In the genomic region with DNA sequence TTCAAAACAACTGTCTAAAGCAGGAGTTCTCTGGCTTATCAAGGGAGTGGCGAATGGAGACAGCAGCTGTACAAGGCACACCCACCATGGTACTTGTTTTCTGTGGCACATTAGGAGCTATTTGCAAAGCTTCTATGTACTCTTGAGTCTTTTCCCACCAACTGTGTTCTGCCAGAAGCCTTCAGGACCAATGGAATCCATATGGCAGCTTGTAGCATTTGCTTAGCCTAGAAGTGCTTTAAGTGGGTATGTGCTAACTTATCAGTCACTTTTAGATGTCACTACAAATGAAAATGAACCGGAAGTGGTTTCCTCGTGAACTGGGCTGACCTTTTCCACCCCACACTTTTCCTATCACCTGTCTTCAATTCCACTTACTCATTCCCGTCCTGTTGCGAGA, we compare ENCODE assay signal across 14 mouse cellular contexts.
DNase-seq lines count a peak whose midpoint lies in the region; ATAC-seq lines count a peak whose summit lies in the region.
"Had no signal": no experiment of that assay in that cellular context is flagged by ENCODE, and none has a peak within 500 bp of the region (broad histone marks: within the 10 kb centered on the region; RNA-seq: fewer than 3 reads in every experiment).

No protein-coding gene starts in this region.

- H3K4me3 ChIP-seq in midbrain, embryonic 13.5 days (replicated peaks): no peak overlapping the region
- H3K4me3 ChIP-seq: kidney, embryonic 15.5 days; neural tube, embryonic 15.5 days had no signal

- H3K9ac ChIP-seq in midbrain, embryonic 13.5 days (replicated peaks): no peak overlapping the region
- H3K9ac ChIP-seq: kidney, embryonic 15.5 days; neural tube, embryonic 15.5 days had no signal

- WGBS in midbrain, embryonic 13.5 days: 86% methylated on average over 5 of the region's 5 CpGs

- ATAC-seq in midbrain, embryonic 13.5 days: no peak
- ATAC-seq: Patski had no signal

- no peaks in the 10 kb centered on the region for H3K4me1 ChIP-seq in midbrain, embryonic 13.5 days (replicated peaks)

- H3K27ac ChIP-seq in midbrain, embryonic 13.5 days: no peak overlapping the region
- H3K27ac ChIP-seq: kidney, embryonic 15.5 days; neural tube, embryonic 15.5 days had no signal

- intact Hi-C loops in gastrocnemius, postnatal 14 days (cut with DNase I; ENCODE audit: low total_unique reads): no loop called here

- DNase-seq in heart, adult 18-20 months: peak; percentile 40 to 42
- DNase-seq in heart, postnatal 4 days: no peak
- DNase-seq in lung, postnatal 25 days (ENCODE audit: low spot score): peak; percentile 14
- no peak for DNase-seq in lung, adult 18-20 months
- peak; percentile 63 for DNase-seq in brain, adult 2 months (ENCODE audit: low read depth, low spot score)
- peak; percentile 31 for DNase-seq in naive thymus-derived CD4-positive, alpha-beta T cell, adult 2 months (ENCODE audit: low read depth)
- no peak for DNase-seq in gastrocnemius, postnatal 14 days
- DNase-seq: cerebellum, postnatal 10 days; liver; retina, postnatal 1 day had no signal

- peaks cover 15% of the 10 kb centered on the region for H3K36me3 ChIP-seq in midbrain, embryonic 13.5 days

- no peaks in the 10 kb centered on the region for H3K27me3 ChIP-seq in midbrain, embryonic 13.5 days
- H3K27me3 ChIP-seq: kidney, embryonic 15.5 days; neural tube, embryonic 15.5 days; Patski had no signal

- H3K4me2 ChIP-seq in midbrain, embryonic 13.5 days (replicated peaks): no peak overlapping the region
- H3K4me2 ChIP-seq: kidney, embryonic 15.5 days; neural tube, embryonic 15.5 days had no signal

- no peaks in the 10 kb centered on the region for H3K9me3 ChIP-seq in midbrain, embryonic 13.5 days
- H3K9me3 ChIP-seq: kidney, embryonic 15.5 days; neural tube, embryonic 15.5 days had no signal

Comparison
In these comparisons a context has a peak if more than half of its experiments do, and no peak if none do; other contexts are left out.
1. DNase-seq: peak in heart, adult 18-20 months (2 of 2), lung, postnatal 25 days (single experiment), brain, adult 2 months (single experiment) and naive thymus-derived CD4-positive, alpha-beta T cell, adult 2 months (single experiment); none in heart, postnatal 4 days (single experiment), lung, adult 18-20 months (0 of 2) and gastrocnemius, postnatal 14 days (single experiment).